Mouse (Mus musculus) MEL (cell line): Measurements from ENCODE around the gene Cfdp1.

Source experiments
- CTCF ChIP-seq, 3 experiments: IDR thresholded peaks in 2 of 3; conservative IDR thresholded peaks in 1 of 3; 2 replicates each; pipeline ENCODE4 v1.5.1; 2011 to 2012; ENCODE audit warnings: low read length in 3 of 3, low read depth in 2 of 3, mild to moderate bottlenecking in 2 of 3, improper control_type of control experiment in 1 of 3, inconsistent platforms in 1 of 3, mixed read lengths in 1 of 3, moderate library complexity in 1 of 3; ENCODE audit not compliant: control insufficient read depth in 1 of 3, insufficient read depth in 1 of 3, poor library complexity in 1 of 3, severe bottlenecking in 1 of 3
- E2F4 ChIP-seq: IDR thresholded peaks from 2 replicates; pipeline ENCODE4 v1.6.1; 2011; ENCODE audit warnings: low read depth, low read length, improper control_type of control experiment, borderline replicate concordance
- EP300 ChIP-seq, 2 experiments: IDR thresholded peaks; 2 replicates each; pipeline ENCODE4 v1.6.1; 2011; ENCODE audit warnings: improper control_type of control experiment in 2 of 2, low read length in 2 of 2, low read depth in 1 of 2, mild to moderate bottlenecking in 1 of 2
- JUND ChIP-seq: IDR thresholded peaks from 2 replicates; pipeline ENCODE4 v1.6.1; 2011; ENCODE audit warnings: low read depth, mild to moderate bottlenecking, improper control_type of control experiment, low read length
- KAT2A ChIP-seq: conservative IDR thresholded peaks from 2 replicates; pipeline ENCODE4 v1.6.1; 2012; ENCODE audit warnings: low read depth, low read length, improper control_type of control experiment, inconsistent platforms
- POLR2A ChIP-seq, 2 experiments: IDR thresholded peaks; 2 replicates each; pipeline ENCODE4 v1.6.1; 2011 to 2012; ENCODE audit warnings: low read length in 2 of 2, mild to moderate bottlenecking in 2 of 2, control low read depth in 1 of 2, improper control_type of control experiment in 1 of 2, low read depth in 1 of 2, moderate library complexity in 1 of 2; ENCODE audit not compliant: control insufficient read depth in 1 of 2, insufficient read depth in 1 of 2, poor library complexity in 1 of 2
- ZNF384 ChIP-seq: IDR thresholded peaks from 2 replicates; pipeline ENCODE4 v1.6.1; 2012; ENCODE audit warnings: low read depth, mild to moderate bottlenecking, inconsistent platforms, low read length, improper control_type of control experiment

DNA sequence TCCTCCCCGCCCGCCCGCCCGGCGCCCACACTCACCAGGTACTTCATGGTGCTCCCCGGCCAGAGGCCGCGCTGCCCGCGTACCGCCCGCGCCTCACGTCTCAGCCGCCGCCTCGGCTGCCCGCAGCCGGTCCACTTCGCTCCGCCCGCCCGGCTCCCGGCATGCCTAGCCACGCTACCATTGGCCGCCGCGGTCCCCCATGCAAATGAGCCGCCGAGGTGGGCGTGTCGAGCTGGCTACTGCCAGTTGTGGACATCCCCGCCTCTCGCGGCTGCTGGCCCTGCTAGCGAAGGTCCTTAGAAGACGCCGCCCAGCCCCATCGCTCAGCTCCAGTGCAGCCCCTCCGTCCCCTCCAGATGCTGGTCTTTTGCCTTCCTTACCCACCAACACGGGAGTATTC, 122.1 kb downstream of the Cfdp1 start:
- no peak for TF ChIP-seq EP300 (IDR thresholded peaks at IDR 0.05; ENCODE audit: low read depth in 1 of 2, low read length in 2 of 2)
- TF ChIP-seq ZNF384: no peak
- no peak for TF ChIP-seq CTCF (IDR thresholded peaks at IDR 0.05 in 2 of 3, conservative IDR thresholded peaks at IDR 0.05 in 1 of 3; ENCODE audit: control insufficient read depth in 1 of 3, insufficient read depth in 1 of 3, low read depth in 2 of 3, low read length in 3 of 3, poor library complexity in 1 of 3, severe bottlenecking in 1 of 3)
- peak in 1 of 2 experiments; percentile 37; a peak in 1 of 4 replicates for TF ChIP-seq POLR2A (IDR thresholded peaks at IDR 0.05; ENCODE audit: control insufficient read depth in 1 of 2, insufficient read depth in 1 of 2, low read depth in 1 of 2, low read length in 2 of 2, poor library complexity in 1 of 2)
- no peak for TF ChIP-seq KAT2A
- TF ChIP-seq E2F4: no peak
- TF ChIP-seq JUND: no peak
